In genomic region chr11:69197194-69197593, GRCm38 (mm10) we compare ENCODE assay signal across 9 mouse cellular contexts. TPM values are rescaled to one million over a fixed set of nuclear protein-coding genes. Genes with fewer than 3 reads are reported as not detected.
DNase-seq lines count a peak whose midpoint lies in the region; ATAC-seq and TF ChIP-seq lines count a peak whose summit lies in the region.
"Had no signal": no experiment of that assay in that cellular context is flagged by ENCODE, and none has a peak within 500 bp of the region (broad histone marks: within the 10 kb centered on the region; RNA-seq: fewer than 3 reads in every experiment).

No protein-coding gene starts in this region.

- no peak for TF ChIP-seq CTCF in stomach, postnatal 0 days (IDR thresholded peaks at IDR 0.05; ENCODE audit: low read depth)

- intact Hi-C loops in heart, postnatal 10 days (cut with DNase I) = no loop called here

- peak overlapping the region; percentile 56 for H3K4me3 ChIP-seq in heart, embryonic 10.5 days
- peak overlapping the region; percentile 26 for H3K4me3 ChIP-seq in embryonic facial prominence, embryonic 14.5 days (ENCODE audit: low read depth, low read length)
- peak overlapping the region; percentile 29 for H3K4me3 ChIP-seq in limb, embryonic 13.5 days
- peak overlapping the region; percentile 27 for H3K4me3 ChIP-seq in stomach, postnatal 0 days (ENCODE audit: low read depth, low read length)

- 4% methylated on average over 14 of the region's 14 CpGs for WGBS in heart, embryonic 10.5 days
- whole genome bisulfite sequencing in embryonic facial prominence, embryonic 14.5 days = 2% methylated on average over 14 of the region's 14 CpGs
- WGBS in limb, embryonic 13.5 days = 1% methylated on average over 14 of the region's 14 CpGs
- 2% methylated on average over 14 of the region's 14 CpGs for WGBS in stomach, postnatal 0 days

- no peak for TF ChIP-seq EP300 in stomach, postnatal 0 days (optimal IDR thresholded peaks at IDR 0.05)

- H3K4me2 ChIP-seq in embryonic facial prominence, embryonic 14.5 days (ENCODE audit: low read depth, low read length) = peak overlapping the region; percentile 53
- H3K4me2 ChIP-seq in limb, embryonic 13.5 days (replicated peaks) = peak overlapping the region; percentile 58
- H3K4me2 ChIP-seq in stomach, postnatal 0 days (replicated peaks; ENCODE audit: low read depth) = peak overlapping the region; percentile 53

- peaks cover 28% of the 10 kb centered on the region for H3K4me1 ChIP-seq in heart, embryonic 10.5 days
- H3K4me1 ChIP-seq in embryonic facial prominence, embryonic 14.5 days (ENCODE audit: control insufficient read depth, insufficient read depth, low read length) = peaks cover 4% of the 10 kb centered on the region; the same call in 1 of the 2 replicates
- H3K4me1 ChIP-seq in limb, embryonic 13.5 days = peaks cover 12% of the 10 kb centered on the region
- no peaks in the 10 kb centered on the region for H3K4me1 ChIP-seq in stomach, postnatal 0 days (replicated peaks; ENCODE audit: control insufficient read depth, insufficient read depth)

- no peaks in the 10 kb centered on the region for H3K36me3 ChIP-seq in heart, embryonic 10.5 days
- H3K36me3 ChIP-seq in embryonic facial prominence, embryonic 14.5 days (ENCODE audit: control insufficient read depth, insufficient read depth, low read length) = no peaks in the 10 kb centered on the region
- no peaks in the 10 kb centered on the region for H3K36me3 ChIP-seq in limb, embryonic 13.5 days
- H3K36me3 ChIP-seq in stomach, postnatal 0 days (ENCODE audit: control insufficient read depth, insufficient read depth, low read length) = no peaks in the 10 kb centered on the region

- DNase-seq in heart, embryonic 10.5 days (ENCODE audit: low spot score) = no peak
- DNase-seq in heart, postnatal 10 days = no peak
- DNase-seq in CD4-positive helper T cell, adult 2 months (ENCODE audit: low read depth, low spot score) = peak; percentile 58
- DNase-seq in embryonic facial prominence, embryonic 14.5 days (ENCODE audit: low spot score) = no peak
- no peak for DNase-seq in stomach, postnatal 0 days (ENCODE audit: low spot score)
- DNase-seq in gastrocnemius, postnatal 10 days = no peak
- no peak for DNase-seq in lung, adult 18-20 months

- ATAC-seq in embryonic facial prominence, embryonic 14.5 days (ENCODE audit: low read depth) = no peak
- ATAC-seq in limb, embryonic 13.5 days (ENCODE audit: low FRiP score, low read depth) = no peak
- ATAC-seq in stomach, postnatal 0 days (ENCODE audit: low FRiP score, low TSS enrichment) = no peak

- peaks cover 46% of the 10 kb centered on the region for H3K27me3 ChIP-seq in heart, embryonic 10.5 days (ENCODE audit: insufficient read depth, poor library complexity, severe bottlenecking)
- peaks cover 33% of the 10 kb centered on the region for H3K27me3 ChIP-seq in embryonic facial prominence, embryonic 14.5 days (replicated peaks; ENCODE audit: control insufficient read depth, insufficient read depth, low read length)
- peaks cover 58% of the 10 kb centered on the region for H3K27me3 ChIP-seq in limb, embryonic 13.5 days
- H3K27me3 ChIP-seq in stomach, postnatal 0 days (ENCODE audit: control insufficient read depth, insufficient read depth, low read length) = no peaks in the 10 kb centered on the region

- peak overlapping the region; percentile 13; the same call in 1 of the 2 replicates for H3K27ac ChIP-seq in heart, embryonic 10.5 days
- no peak overlapping the region for H3K27ac ChIP-seq in embryonic facial prominence, embryonic 14.5 days (replicated peaks; ENCODE audit: low read depth, low read length)
- no peak overlapping the region for H3K27ac ChIP-seq in limb, embryonic 13.5 days
- H3K27ac ChIP-seq in stomach, postnatal 0 days (replicated peaks) = no peak overlapping the region
- H3K27ac ChIP-seq: liver, embryonic 14.5 days had no signal

- peak overlapping the region; percentile 45; the same call in 1 of the 2 replicates for H3K9ac ChIP-seq in embryonic facial prominence, embryonic 14.5 days (ENCODE audit: low read depth, low read length)
- H3K9ac ChIP-seq in limb, embryonic 13.5 days = peak overlapping the region; percentile 31
- H3K9ac ChIP-seq in stomach, postnatal 0 days (ENCODE audit: low read length) = no peak overlapping the region
- H3K9ac ChIP-seq: liver, embryonic 14.5 days had no signal

- no peaks in the 10 kb centered on the region for H3K9me3 ChIP-seq in heart, embryonic 10.5 days
- H3K9me3 ChIP-seq in embryonic facial prominence, embryonic 14.5 days (ENCODE audit: control insufficient read depth, low read length) = no peaks in the 10 kb centered on the region
- H3K9me3 ChIP-seq in limb, embryonic 13.5 days = no peaks in the 10 kb centered on the region
- H3K9me3 ChIP-seq in stomach, postnatal 0 days (ENCODE audit: control insufficient read depth, low read length) = no peaks in the 10 kb centered on the region

RNA-seq across cellular contexts. Expression of gene Alox8, which starts 0.4 kb away (rescaled TPM):
- polyA plus RNA-seq in heart, embryonic 10.5 days (2016; fragmentation: Nextera tagmentation; extraction: Ambion mirVana) = 1.1 and 1.2 TPM in 2 replicates
- total RNA-seq in heart, postnatal 10 days (2021) = 1 to 10 TPM; 2.0 to 2.2 TPM
- 0.22 TPM in 1 of 2 replicates, not detected in the other for polyA plus RNA-seq in embryonic facial prominence, embryonic 14.5 days (2014; fragmentation: Nextera tagmentation; extraction: Ambion mirVana)
- polyA plus RNA-seq in limb, embryonic 13.5 days (2015; fragmentation: Nextera tagmentation; extraction: Ambion mirVana) = 0.08 and 0.09 TPM in 2 replicates
- 1.2 and 1.3 TPM in 2 replicates for polyA plus RNA-seq in stomach, postnatal 0 days (2015; fragmentation: Nextera tagmentation; extraction: Ambion mirVana)
- total RNA-seq in gastrocnemius, postnatal 10 days (2021) = under 1 TPM in 1 of 2 experiments, not detected in 1; 0.09 TPM

RNA-seq across cellular contexts. Expression of gene Gucy2e, which starts 39.6 kb away (rescaled TPM):
- polyA plus RNA-seq in heart, embryonic 10.5 days (2016; fragmentation: Nextera tagmentation; extraction: Ambion mirVana) = 0.24 and 0.46 TPM in 2 replicates
- under 1 TPM; 0.41 to 0.60 TPM for total RNA-seq in heart, postnatal 10 days (2021)
- polyA plus RNA-seq in embryonic facial prominence, embryonic 14.5 days (2014; fragmentation: Nextera tagmentation; extraction: Ambion mirVana) = 0.15 and 0.33 TPM in 2 replicates
- polyA plus RNA-seq in limb, embryonic 13.5 days (2015; fragmentation: Nextera tagmentation; extraction: Ambion mirVana) = 0.09 and 0.25 TPM in 2 replicates
- polyA plus RNA-seq in stomach, postnatal 0 days (2015; fragmentation: Nextera tagmentation; extraction: Ambion mirVana) = 0.04 and 0.05 TPM in 2 replicates
- total RNA-seq in gastrocnemius, postnatal 10 days (2021) = not detected
- polyA plus RNA-seq: liver, embryonic 14.5 days had no signal

RNA-seq across cellular contexts. Expression of gene Alox12b, which starts 40.4 kb away (rescaled TPM):
- polyA plus RNA-seq in heart, embryonic 10.5 days (2016; fragmentation: Nextera tagmentation; extraction: Ambion mirVana) = not detected in 2 replicates
- not detected for total RNA-seq in heart, postnatal 10 days (2021)
- polyA plus RNA-seq in embryonic facial prominence, embryonic 14.5 days (2014; fragmentation: Nextera tagmentation; extraction: Ambion mirVana) = 0.62 and 4.8 TPM in 2 replicates
- 0.22 and 0.25 TPM in 2 replicates for polyA plus RNA-seq in limb, embryonic 13.5 days (2015; fragmentation: Nextera tagmentation; extraction: Ambion mirVana)
- 80.5 and 91.8 TPM in 2 replicates for polyA plus RNA-seq in stomach, postnatal 0 days (2015; fragmentation: Nextera tagmentation; extraction: Ambion mirVana)
- total RNA-seq in gastrocnemius, postnatal 10 days (2021) = not detected
- polyA plus RNA-seq: liver, embryonic 14.5 days had no signal

Comparison
In these comparisons a context has a peak if more than half of its experiments do, and no peak if none do; other contexts are left out.
1. RNA of gene Alox12b, which starts 40.4 kb away (polyA plus RNA-seq): 80.5 to 91.8 TPM in stomach, postnatal 0 days; 0.62 to 4.8 TPM in embryonic facial prominence, embryonic 14.5 days, 0.22 to 0.25 TPM in limb, embryonic 13.5 days and not detected in heart, embryonic 10.5 days; every median in the first group is over 10 times any median in the second.
2. Peak in every context shown above with its lines, with median percentiles within 50 percentile points of each other: H3K4me3 ChIP-seq and H3K4me2 ChIP-seq.